Mouse (Mus musculus): ENCODE results near the gene Pik3c2g. TPM values are rescaled to one million over a fixed set of nuclear protein-coding genes. Genes with fewer than 3 reads are reported as not detected.

Pik3c2g gene
- 0.25 and 0.46 TPM in 2 replicates for polyA plus RNA-seq (2015; fragmentation: Nextera tagmentation; extraction: Ambion mirVana)

DNA sequence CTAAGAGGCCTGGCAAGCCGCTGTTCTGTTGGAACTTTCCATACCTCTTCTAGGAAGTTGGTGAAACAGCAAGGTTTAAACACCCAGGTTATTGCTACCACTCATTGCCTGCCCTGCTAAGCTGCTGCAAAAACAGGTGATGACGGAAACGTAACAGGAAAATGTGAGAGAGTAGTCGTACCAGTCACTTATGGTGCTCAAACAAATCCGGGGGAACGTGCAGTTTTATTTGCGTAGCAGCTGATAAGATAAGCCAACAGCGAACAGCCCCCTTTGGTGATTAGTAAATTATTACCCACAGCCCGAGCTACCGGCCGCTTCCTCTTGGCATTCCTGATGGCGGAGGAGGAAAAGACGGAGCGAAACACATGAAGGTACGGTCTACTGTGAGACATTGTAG, at the start of gene Pik3c2g:
TSS of gene Pik3c2g (plus strand) at position 330 of the 400 bp plus-strand sequence.
- no peak within 1 kb of the TSS for H3K27ac ChIP-seq (ENCODE audit: low read length)
- no peaks in the 10 kb centered on the region for H3K27me3 ChIP-seq (ENCODE audit: control insufficient read depth, insufficient read depth, low read depth, low read length)
- no peaks in the 10 kb centered on the region for H3K36me3 ChIP-seq (ENCODE audit: control insufficient read depth, insufficient read depth, low read length)
- no peaks in the 10 kb centered on the region for H3K9me3 ChIP-seq (replicated peaks; ENCODE audit: control insufficient read depth, low read length, poor library complexity, severe bottlenecking)
- H3K9ac ChIP-seq (ENCODE audit: low read depth, low read length) = no peak within 1 kb of the TSS
- ATAC-seq = no peak
- H3K4me3 ChIP-seq (ENCODE audit: low read depth, low read length) = no peak within 1 kb of the TSS
- H3K4me1 ChIP-seq (ENCODE audit: control insufficient read depth, insufficient read depth, low read length) = no peaks in the 10 kb centered on the region; the same call in 1 of the 2 replicates
- WGBS = 75% methylated on average over 15 of the region's 15 CpGs
- no peak within 1 kb of the TSS for H3K4me2 ChIP-seq (ENCODE audit: low read length)

DNA sequence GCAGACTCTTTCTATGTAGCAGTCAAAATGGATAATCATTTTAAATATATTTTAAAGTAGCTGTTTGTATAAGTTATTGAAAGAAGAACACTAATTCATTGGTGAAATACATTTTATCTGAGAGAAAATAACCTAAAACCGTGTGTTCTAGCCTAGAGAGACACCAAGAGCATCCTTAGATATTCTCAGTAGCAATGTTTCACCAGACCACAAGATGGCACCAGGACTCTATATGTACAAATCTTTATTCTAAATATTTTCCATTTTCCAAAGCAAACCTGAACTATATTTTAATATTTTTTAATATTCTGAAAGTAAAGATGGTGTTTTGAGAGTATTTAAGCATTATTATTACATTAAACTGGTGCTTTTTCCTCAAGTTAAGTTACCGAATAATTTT, 48.6 kb upstream of the Pik3c2g start:
- H3K9me3 ChIP-seq (replicated peaks; ENCODE audit: control insufficient read depth, low read length, poor library complexity, severe bottlenecking) = no peaks in the 10 kb centered on the region
- H3K4me1 ChIP-seq (ENCODE audit: control insufficient read depth, insufficient read depth, low read length) = no peaks in the 10 kb centered on the region
- no peaks in the 10 kb centered on the region for H3K36me3 ChIP-seq (ENCODE audit: control insufficient read depth, insufficient read depth, low read length)
- no peak overlapping the region for H3K27ac ChIP-seq (ENCODE audit: low read length)
- no peak overlapping the region for H3K9ac ChIP-seq (ENCODE audit: low read depth, low read length)
- H3K4me2 ChIP-seq (ENCODE audit: low read length) = no peak overlapping the region
- H3K4me3 ChIP-seq (ENCODE audit: low read depth, low read length) = no peak overlapping the region
- 68% methylated on average over 2 of the region's 2 CpGs for WGBS
- no peak for ATAC-seq
- H3K27me3 ChIP-seq (ENCODE audit: control insufficient read depth, insufficient read depth, low read depth, low read length) = no peaks in the 10 kb centered on the region

DNA sequence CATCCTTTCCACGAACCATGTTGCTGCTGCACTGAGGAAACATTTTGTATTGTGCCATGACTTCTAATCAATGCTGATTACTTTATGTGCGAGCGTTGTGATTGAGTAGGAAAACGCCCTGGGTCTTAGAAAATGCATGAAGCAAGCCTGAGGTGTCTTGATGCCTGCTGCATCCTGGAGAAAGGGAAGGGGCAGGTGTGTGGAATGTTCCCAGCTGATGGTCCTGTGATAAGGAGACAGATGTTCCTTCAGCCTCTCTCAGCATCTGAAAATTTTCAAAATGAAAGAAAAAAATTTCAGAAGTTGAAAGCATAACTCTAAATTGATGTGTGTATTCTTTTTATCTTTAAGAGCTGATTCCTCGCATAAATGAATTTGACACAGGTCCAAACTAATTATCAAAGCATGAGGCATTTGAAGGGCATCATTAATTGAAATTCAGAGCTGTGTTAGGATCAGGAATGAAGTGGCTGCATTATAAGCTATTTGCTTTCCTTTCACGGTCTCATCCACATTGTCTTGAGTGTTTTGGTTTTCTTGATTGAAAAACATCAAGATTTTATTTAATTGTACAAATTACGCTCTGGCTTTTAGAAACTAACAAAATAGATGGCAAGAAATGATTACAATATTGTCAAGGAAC, 31.4 kb upstream of the Pik3c2g start:
- Histone ChIP-seq H3K4me1 (ENCODE audit: control insufficient read depth, insufficient read depth, low read length) (peaks cover 2% of the 10 kb centered on the region; the same call in 1 of the 2 replicates), H3K9me3 (replicated peaks; ENCODE audit: control insufficient read depth, low read length, poor library complexity, severe bottlenecking) (no peaks in the 10 kb centered on the region), H3K27me3 (ENCODE audit: control insufficient read depth, insufficient read depth, low read depth, low read length) (no peaks in the 10 kb centered on the region), H3K4me3 (ENCODE audit: low read depth, low read length) (no peak overlapping the region), H3K36me3 (ENCODE audit: control insufficient read depth, insufficient read depth, low read length) (no peaks in the 10 kb centered on the region), H3K4me2 (ENCODE audit: low read length) (no peak overlapping the region), H3K27ac (ENCODE audit: low read length) (no peak overlapping the region), H3K9ac (ENCODE audit: low read depth, low read length) (no peak overlapping the region)
- WGBS = 60% methylated on average over 7 of the region's 7 CpGs
- ATAC-seq = no peak

DNA sequence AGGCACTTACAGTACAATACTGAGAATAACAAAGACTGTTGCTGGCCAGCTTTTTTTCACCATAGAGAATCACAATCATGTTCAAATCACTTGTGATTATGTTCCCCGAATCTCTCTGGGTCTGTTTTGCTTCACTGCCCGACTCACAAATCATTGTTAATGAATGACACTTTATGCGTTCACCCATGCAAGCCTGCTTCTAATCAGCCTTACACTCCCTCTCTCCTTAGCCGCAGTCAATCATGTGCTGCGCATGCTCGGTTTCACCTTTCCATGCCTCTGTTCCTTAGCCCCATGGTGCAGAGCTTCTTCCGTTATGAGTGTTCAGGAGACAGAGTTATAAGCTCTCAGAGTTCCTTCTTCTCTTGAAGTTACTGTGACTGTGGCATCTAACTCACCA, 17.8 kb upstream of the Pik3c2g start:
- no peak overlapping the region for H3K4me2 ChIP-seq (ENCODE audit: low read length)
- no peak overlapping the region for H3K9ac ChIP-seq (ENCODE audit: low read depth, low read length)
- H3K36me3 ChIP-seq (ENCODE audit: control insufficient read depth, insufficient read depth, low read length) = no peaks in the 10 kb centered on the region
- H3K4me1 ChIP-seq (ENCODE audit: control insufficient read depth, insufficient read depth, low read length) = no peaks in the 10 kb centered on the region
- 48% methylated on average over 7 of the region's 7 CpGs for WGBS
- H3K27ac ChIP-seq (ENCODE audit: low read length) = no peak overlapping the region
- no peak overlapping the region for H3K4me3 ChIP-seq (ENCODE audit: low read depth, low read length)
- ATAC-seq = no peak
- H3K9me3 ChIP-seq (replicated peaks; ENCODE audit: control insufficient read depth, low read length, poor library complexity, severe bottlenecking) = no peaks in the 10 kb centered on the region
- no peaks in the 10 kb centered on the region for H3K27me3 ChIP-seq (ENCODE audit: control insufficient read depth, insufficient read depth, low read depth, low read length)

DNA sequence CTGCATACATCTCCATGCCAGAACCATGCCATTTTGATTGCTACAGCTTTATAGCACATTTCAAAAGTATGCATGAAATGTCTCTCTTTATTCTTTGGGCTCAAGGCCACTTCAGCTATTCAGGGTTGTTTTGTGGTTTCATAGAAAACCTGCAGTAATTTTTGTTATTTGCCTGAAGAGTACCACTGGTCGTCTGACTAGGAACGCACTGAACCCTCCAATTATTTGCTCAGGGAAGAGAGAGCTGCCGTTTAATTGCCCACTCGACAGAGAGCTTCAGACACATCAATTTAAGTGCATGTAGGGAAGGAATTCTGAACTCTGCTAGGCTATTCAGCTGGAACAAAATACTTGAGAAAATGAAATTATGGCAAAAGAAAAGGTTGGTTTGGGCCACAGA, 11.2 kb upstream of the Pik3c2g start:
- ATAC-seq = no peak
- no peak overlapping the region for H3K9ac ChIP-seq (ENCODE audit: low read depth, low read length)

DNA sequence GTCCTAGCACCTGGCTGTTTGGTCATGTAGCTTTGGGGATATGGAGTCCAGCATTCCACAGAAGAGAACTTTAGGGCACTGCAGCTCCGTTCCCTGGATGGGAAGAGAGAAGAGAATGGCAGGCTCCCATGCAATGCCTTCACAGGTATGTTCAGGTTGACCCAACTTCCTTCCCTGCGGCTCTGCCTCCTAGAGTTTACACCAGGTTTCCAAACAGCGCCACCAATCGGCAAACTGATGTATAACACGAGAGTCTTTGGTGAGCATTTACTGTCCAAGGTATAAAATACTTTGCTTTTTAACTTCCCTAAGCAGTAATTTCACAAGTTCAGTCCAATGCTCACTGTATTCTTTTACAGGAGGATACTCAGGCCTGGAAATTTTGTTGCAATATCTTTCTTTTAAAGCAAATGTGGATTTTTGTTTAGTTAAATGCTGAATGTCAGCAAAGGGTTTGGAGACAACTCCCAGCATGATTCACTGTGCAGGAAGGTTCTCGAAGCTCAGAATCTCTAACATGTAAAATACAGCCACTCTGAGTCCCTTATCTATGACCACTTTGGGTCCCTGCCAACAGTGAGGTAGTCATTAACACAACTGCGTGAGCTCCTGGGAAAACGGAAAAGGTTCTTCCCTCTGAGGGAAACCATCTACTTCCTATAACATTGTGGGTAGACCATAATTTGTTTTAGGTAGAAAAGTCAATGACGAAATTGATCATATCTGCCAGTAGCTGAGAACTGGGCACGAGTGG, 10.6 kb upstream of the Pik3c2g start:
- WGBS = 73% methylated on average over 10 of the region's 10 CpGs
- H3K9me3 ChIP-seq (replicated peaks; ENCODE audit: control insufficient read depth, low read length, poor library complexity, severe bottlenecking) = no peaks in the 10 kb centered on the region
- no peak for ATAC-seq

More for the DNA sequence above, 11.2 kb upstream of the Pik3c2g start:
- Histone ChIP-seq H3K36me3 (ENCODE audit: control insufficient read depth, insufficient read depth, low read length) (no peaks in the 10 kb centered on the region), H3K9me3 (replicated peaks; ENCODE audit: control insufficient read depth, low read length, poor library complexity, severe bottlenecking) (no peaks in the 10 kb centered on the region), H3K4me1 (ENCODE audit: control insufficient read depth, insufficient read depth, low read length) (peaks cover 3% of the 10 kb centered on the region; the same call in 1 of the 2 replicates), H3K4me3 (ENCODE audit: low read depth, low read length) (no peak overlapping the region), H3K4me2 (ENCODE audit: low read length) (no peak overlapping the region), H3K27ac (ENCODE audit: low read length) (no peak overlapping the region), H3K27me3 (ENCODE audit: control insufficient read depth, insufficient read depth, low read depth, low read length) (no peaks in the 10 kb centered on the region)
- 58% methylated on average over 4 of the region's 4 CpGs for WGBS

DNA sequence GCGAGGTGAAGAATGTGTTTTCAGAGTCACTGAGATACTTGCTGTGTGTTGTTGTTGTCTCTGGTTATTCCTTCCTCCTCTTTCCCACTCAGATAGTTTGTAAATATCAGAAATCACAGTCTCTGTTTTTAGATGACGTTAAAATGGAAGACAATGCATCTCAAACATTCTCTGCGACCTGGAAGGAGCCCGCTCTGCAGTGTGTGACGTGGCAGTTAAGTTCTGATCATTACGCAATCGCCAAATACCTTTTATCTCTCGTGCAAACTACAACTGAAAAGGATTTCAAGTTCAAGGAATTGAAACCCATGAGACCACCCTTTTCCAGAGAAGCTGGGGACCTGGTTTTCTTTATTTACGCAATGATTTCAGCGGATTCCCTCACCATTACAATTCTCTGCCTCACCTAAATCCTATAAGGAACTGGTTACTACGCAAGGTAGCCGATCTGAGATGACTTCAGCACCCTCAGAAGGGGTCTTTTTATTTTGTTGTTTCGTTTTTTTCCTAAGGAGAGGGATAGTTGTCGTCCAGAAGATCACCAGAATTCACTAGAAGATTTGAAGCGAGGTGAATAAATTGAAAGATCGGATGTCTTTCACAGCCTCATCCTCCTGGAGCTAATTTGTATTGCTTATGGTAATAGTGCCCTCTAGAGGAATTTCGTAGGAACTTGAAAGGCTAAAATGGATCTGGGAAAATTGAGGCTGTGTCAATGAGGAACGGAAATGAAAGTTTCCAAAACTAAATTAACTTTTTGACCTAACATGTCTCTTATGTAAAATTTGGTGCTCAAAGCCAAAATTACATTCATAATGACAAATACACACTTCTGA, 9.8 kb upstream of the Pik3c2g start:
- WGBS = 54% methylated on average over 18 of the region's 18 CpGs
- H3K36me3 ChIP-seq (ENCODE audit: control insufficient read depth, insufficient read depth, low read length) = no peaks in the 10 kb centered on the region
- 0 out of 2 replicates have a peak, but pooled peaks have one; percentile 44 for ATAC-seq
- no peaks in the 10 kb centered on the region for H3K9me3 ChIP-seq (replicated peaks; ENCODE audit: control insufficient read depth, low read length, poor library complexity, severe bottlenecking)
- H3K27ac ChIP-seq (ENCODE audit: low read length) = no peak overlapping the region
- peak overlapping the region; percentile 47 for H3K4me2 ChIP-seq (ENCODE audit: low read length)
- H3K27me3 ChIP-seq (ENCODE audit: control insufficient read depth, insufficient read depth, low read depth, low read length) = no peaks in the 10 kb centered on the region
- H3K4me1 ChIP-seq (ENCODE audit: control insufficient read depth, insufficient read depth, low read length) = peaks cover 3% of the 10 kb centered on the region; the same call in 1 of the 2 replicates
- H3K4me3 ChIP-seq (ENCODE audit: low read depth, low read length) = no peak overlapping the region
- H3K9ac ChIP-seq (ENCODE audit: low read depth, low read length) = no peak overlapping the region

More for the DNA sequence above, 10.6 kb upstream of the Pik3c2g start:
- no peaks in the 10 kb centered on the region for H3K36me3 ChIP-seq (ENCODE audit: control insufficient read depth, insufficient read depth, low read length)
- H3K4me3 ChIP-seq (ENCODE audit: low read depth, low read length) = no peak overlapping the region
- H3K27me3 ChIP-seq (ENCODE audit: control insufficient read depth, insufficient read depth, low read depth, low read length) = no peaks in the 10 kb centered on the region
- H3K27ac ChIP-seq (ENCODE audit: low read length) = no peak overlapping the region
- H3K4me2 ChIP-seq (ENCODE audit: low read length) = no peak overlapping the region
- H3K9ac ChIP-seq (ENCODE audit: low read depth, low read length) = no peak overlapping the region
- H3K4me1 ChIP-seq (ENCODE audit: control insufficient read depth, insufficient read depth, low read length) = peaks cover 3% of the 10 kb centered on the region; the same call in 1 of the 2 replicates

DNA sequence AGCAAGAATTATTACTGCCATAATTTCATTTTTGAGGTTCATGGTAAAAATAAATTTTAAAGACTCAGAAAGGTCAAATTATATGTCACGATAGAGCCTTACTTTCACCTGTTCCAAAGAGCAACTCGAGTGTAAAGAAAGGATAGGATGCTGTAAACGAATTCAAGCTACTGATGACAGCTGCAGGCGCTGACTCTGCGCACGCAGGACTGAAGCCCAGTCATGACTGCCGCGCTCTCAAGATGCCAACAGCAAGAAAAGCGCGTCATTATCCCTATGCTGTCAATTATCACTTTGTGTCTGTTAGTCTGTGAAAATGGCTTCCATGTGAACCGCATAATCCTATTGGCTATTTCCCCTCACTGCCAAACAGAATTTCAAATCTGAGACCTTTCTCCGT, 457 bp downstream of the Pik3c2g start:
- Histone ChIP-seq H3K4me2 (ENCODE audit: low read length) (no peak overlapping the region), H3K9ac (ENCODE audit: low read depth, low read length) (no peak overlapping the region), H3K27ac (ENCODE audit: low read length) (no peak overlapping the region), H3K4me3 (ENCODE audit: low read depth, low read length) (no peak overlapping the region), H3K36me3 (ENCODE audit: control insufficient read depth, insufficient read depth, low read length) (no peaks in the 10 kb centered on the region), H3K9me3 (replicated peaks; ENCODE audit: control insufficient read depth, low read length, poor library complexity, severe bottlenecking) (no peaks in the 10 kb centered on the region), H3K27me3 (ENCODE audit: control insufficient read depth, insufficient read depth, low read depth, low read length) (no peaks in the 10 kb centered on the region), H3K4me1 (ENCODE audit: control insufficient read depth, insufficient read depth, low read length) (no peaks in the 10 kb centered on the region; the same call in 1 of the 2 replicates)
- peak; percentile 56; the same call in 1 of the 2 replicates for ATAC-seq
- WGBS = 69% methylated on average over 12 of the region's 12 CpGs

Data from midbrain, embryonic 16.5 days (tissue).